Mouse (Mus musculus) erythroblast, embryonic 14.5 days (primary cell): ENCODE data around the gene Cenpx.

Experiments
- GATA1 ChIP-seq: IDR thresholded peaks from 2 replicates; pipeline ENCODE4 v1.6.1; 2012; ENCODE audit warnings: low read length, inconsistent platforms, mixed read lengths
- TAL1 ChIP-seq: IDR thresholded peaks from 3 replicates; pipeline ENCODE4 v1.6.1; 2012; ENCODE audit warnings: low read length, inconsistent platforms, mixed read lengths

DNA sequence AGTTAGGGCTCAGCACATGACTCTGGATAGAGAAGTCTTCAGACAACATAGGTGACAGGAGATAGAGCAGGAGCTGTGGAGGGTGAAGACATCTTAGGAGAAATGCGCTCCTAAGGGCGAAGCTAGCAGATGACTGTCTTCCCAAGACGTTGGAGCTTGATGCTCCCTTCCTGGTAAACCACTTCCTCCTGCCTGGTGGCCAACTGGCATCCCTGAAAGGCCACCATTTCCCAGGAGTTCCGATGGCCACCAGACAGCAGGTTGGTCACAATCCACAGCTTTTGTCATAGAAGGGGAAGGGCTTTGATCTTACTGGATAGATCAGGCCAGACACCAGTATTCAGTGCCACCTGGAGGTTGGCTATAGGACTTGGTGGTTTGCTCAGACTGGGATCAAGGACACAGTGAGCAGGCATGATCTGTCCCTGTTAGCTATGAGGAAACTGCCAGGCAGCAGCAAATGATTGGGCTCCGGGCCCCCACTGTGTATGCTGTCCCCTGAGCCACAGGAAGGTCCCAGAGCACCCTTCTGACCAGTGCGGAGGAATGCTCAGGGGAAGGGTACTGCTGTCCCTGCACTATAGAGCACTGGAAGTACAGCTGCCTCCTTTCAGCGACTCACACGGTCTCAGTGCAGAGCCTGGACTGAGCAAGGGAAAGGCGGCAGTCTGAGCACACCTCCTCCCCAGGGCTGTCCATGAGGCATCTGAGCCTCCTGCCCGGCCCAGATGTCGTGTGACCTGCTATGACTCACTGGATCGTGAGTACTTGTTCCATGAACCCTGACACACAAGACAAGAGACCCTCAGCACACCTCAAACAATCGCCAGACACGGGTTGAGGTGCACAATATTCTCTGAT, 48.5 kb upstream of the Cenpx start:
- TF ChIP-seq GATA1 = no peak
- no peak for TF ChIP-seq TAL1
